Mouse (Mus musculus) mammary gland, adult 2 months (tissue): ENCODE data around the gene Mettl8. TPM values are rescaled to one million over a fixed set of nuclear protein-coding genes. Genes with fewer than 3 reads are reported as not detected.

ENCODE experiments used
- polyA plus RNA-seq: library from polyadenylated mRNA; depleted of rRNA; stranded (reverse); fragments of >200 nt; gene quantifications from 2 replicates; pipeline ENCODE4 v1.2.3, GENCODE M21; 2012; ENCODE audit warnings: low replicate concordance; rRNA removed

Mettl8 gene
- polyA plus RNA-seq = 3.1 and 5.8 TPM in 2 replicates

DNA sequence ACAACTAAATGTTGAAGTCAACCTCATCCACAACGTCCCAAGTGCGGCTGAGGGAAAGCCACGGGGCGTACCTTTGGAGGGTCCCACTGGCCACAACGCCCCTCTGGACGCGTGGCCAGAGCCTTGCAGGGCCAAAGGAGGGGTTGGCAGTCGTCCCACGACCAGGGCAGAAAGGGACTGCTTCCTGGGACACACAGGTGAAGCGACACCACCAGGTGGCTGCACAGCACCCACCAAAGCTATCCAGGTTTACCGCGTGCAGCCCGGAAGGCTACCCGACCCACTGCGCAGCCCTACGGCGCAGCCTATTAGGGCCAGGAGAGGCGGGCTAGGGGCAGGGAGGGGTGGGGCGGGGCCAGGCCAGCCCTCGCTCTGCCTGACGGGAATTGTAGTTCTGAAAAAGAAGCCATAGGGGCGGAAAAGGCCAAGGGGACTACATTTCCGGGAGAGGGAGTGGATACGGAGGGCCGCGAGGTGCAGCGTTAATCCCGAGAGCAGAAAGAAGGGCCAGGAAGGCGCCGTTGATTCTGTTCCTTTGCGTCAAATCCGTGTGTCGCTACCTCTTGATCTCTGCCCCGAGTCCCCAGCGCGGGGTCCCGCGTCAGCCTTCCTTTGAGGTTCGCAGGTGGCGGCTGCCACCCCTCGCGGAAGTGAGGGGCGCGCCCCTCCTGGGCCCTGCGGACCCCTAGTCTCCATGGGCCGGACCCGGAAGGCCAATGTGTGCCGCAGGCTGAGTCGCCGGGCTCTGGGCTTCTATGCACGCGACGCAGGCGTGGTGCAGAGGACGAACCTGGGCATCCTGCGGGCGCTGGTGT lies at the start of gene Mettl8, which contains the start of gene Dcaf17:
Mettl8 (minus strand) TSS at position 284 of the 815 bp plus-strand sequence.
Dcaf17 (plus strand) TSS at position 29 of the 815 bp plus-strand sequence.

Other genes with a start within 250 kb of the Mettl8 start
- 5.7 and 9.9 TPM in 2 replicates for gene Tlk1, start 229.9 kb downstream of the Mettl8 start, polyA plus RNA-seq
- 3.0 and 4.2 TPM in 2 replicates for gene Dcaf17, start 255 bp downstream of the Mettl8 start, polyA plus RNA-seq
- gene Cybrd1, start 62.3 kb upstream of the Mettl8 start, polyA plus RNA-seq = 0.22 and 0.37 TPM in 2 replicates
- 8.4 and 22.7 TPM in 2 replicates for gene Dync1i2, start 156.1 kb upstream of the Mettl8 start, polyA plus RNA-seq